Mouse (Mus musculus) ES-E14 (cell line): Measurements from ENCODE around the gene Dtd1.

Source experiments
- CHD2 ChIP-seq: IDR thresholded peaks from 2 replicates; pipeline ENCODE4 v1.6.1; 2014; ENCODE audit warnings: mild to moderate bottlenecking, low read depth, low read length, inconsistent platforms
- MAFK ChIP-seq: IDR thresholded peaks from 2 replicates; pipeline ENCODE4 v1.6.1; 2014; ENCODE audit warnings: mild to moderate bottlenecking, low read depth, low read length, inconsistent platforms; ENCODE audit not compliant: insufficient read depth
- ZC3H11A ChIP-seq: IDR thresholded peaks from 2 replicates; pipeline ENCODE4 v1.6.1; 2012; ENCODE audit warnings: low read depth, mild to moderate bottlenecking, inconsistent platforms, low read length, borderline replicate concordance
- ZNF384 ChIP-seq: IDR thresholded peaks from 2 replicates; pipeline ENCODE4 v1.6.1; 2012; ENCODE audit warnings: low read depth, low read length, inconsistent platforms

DNA sequence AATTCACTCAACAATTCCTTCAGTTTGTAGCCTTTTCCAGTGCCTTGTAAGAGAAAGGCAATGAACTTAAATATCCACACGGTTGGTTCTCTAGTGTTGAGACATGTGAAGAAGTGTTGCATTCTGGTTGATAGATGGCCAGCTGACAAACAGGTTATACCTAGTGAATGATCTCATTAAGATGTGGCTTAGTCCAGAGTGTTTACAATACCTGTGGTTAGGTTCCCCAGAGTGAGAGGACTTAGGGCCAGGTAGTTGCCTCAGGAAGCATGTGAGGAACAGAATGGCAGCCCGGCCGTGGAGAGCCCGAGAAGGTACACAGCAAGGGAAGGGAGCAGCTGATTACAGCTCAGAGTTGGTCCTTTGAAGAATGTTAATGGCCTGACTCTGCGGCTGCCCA lies 138.5 kb downstream of the Dtd1 start:
- no peak for TF ChIP-seq ZNF384
- TF ChIP-seq MAFK, result no peak
- TF ChIP-seq ZC3H11A, result no peak
- no peak for TF ChIP-seq CHD2
